Mouse (Mus musculus) liver, embryonic 14.5 days (tissue): ENCODE measurements around the gene Card14. TPM values are rescaled to one million over a fixed set of nuclear protein-coding genes. Genes with fewer than 3 reads are reported as not detected.

ENCODE experiments used
- ATAC-seq: fragments of 200-750 bp; cut with Nextera tagmentation; 2 replicates; pipeline ENCODE4 v1.8.0; 2017; ENCODE audit warnings: moderate number of reproducible peaks, mild to moderate bottlenecking, moderate library complexity; ENCODE audit not compliant: insufficient read depth
- DNase-seq, 3 experiments: peaks; one replicate each; pipeline ENCODE4 v3.0.0-alpha.2; 2012 to 2013; ENCODE audit warnings: low read depth in 3 of 3, low spot score in 3 of 3
- H3K27ac ChIP-seq: fragments of 300-500 bp; sonication (generic); 2 replicates; pipeline ENCODE4 v1.5.1; 2014; ENCODE audit warnings: moderate library complexity, mild to moderate bottlenecking, control low read depth, inconsistent platforms
- H3K27me3 ChIP-seq: fragments of 300-500 bp; sonication (generic); 2 replicates; pipeline ENCODE4 v1.6.1; 2014; ENCODE audit warnings: mild to moderate bottlenecking, low read length, moderate library complexity; ENCODE audit not compliant: control insufficient read depth, insufficient read depth
- H3K36me3 ChIP-seq: fragments of 300-500 bp; sonication (generic); replicated peaks from 2 replicates; pipeline ENCODE4 v1.6.1; 2014; ENCODE audit warnings: low read depth; ENCODE audit not compliant: control insufficient read depth, insufficient read depth
- H3K4me1 ChIP-seq, 2 experiments: fragments of 200-500 bp in 1 of 2; fragments of 300-500 bp in 1 of 2; sonication (generic) in 1 of 2; replicated peaks; 2 replicates each; pipeline ENCODE4 v1.6.1; 2012 to 2014; ENCODE audit warnings: antibody characterized with exemption in 1 of 2, inconsistent platforms in 1 of 2, low read length in 1 of 2; ENCODE audit not compliant: control insufficient read depth in 2 of 2, insufficient read depth in 2 of 2
- H3K4me2 ChIP-seq: fragments of 300-500 bp; sonication (generic); 2 replicates; pipeline ENCODE4 v1.6.1; 2014; ENCODE audit warnings: low read depth, mild to moderate bottlenecking, control low read depth, moderate library complexity
- H3K4me3 ChIP-seq, 2 experiments: fragments of 200-500 bp in 1 of 2; fragments of 300-500 bp in 1 of 2; sonication (generic) in 1 of 2; 2 replicates each; pipeline ENCODE4 v1.5.1; 2012 to 2014; ENCODE audit warnings: low read depth in 2 of 2, low read length in 2 of 2, mild to moderate bottlenecking in 2 of 2, control low read depth in 1 of 2, inconsistent platforms in 1 of 2, moderate library complexity in 1 of 2; ENCODE audit not compliant: insufficient read depth in 1 of 2
- H3K9ac ChIP-seq: fragments of 300-500 bp; sonication (generic); replicated peaks from 2 replicates; pipeline ENCODE4 v1.6.1; 2014; ENCODE audit warnings: mild to moderate bottlenecking, control low read depth, moderate library complexity
- H3K9me3 ChIP-seq: fragments of 300-500 bp; sonication (generic); 2 replicates; pipeline ENCODE4 v1.6.1; 2016; ENCODE audit warnings: low read length, mixed read lengths; ENCODE audit not compliant: control insufficient read depth
- CTCF ChIP-seq: IDR thresholded peaks from 2 replicates; pipeline ENCODE4 v1.5.1; 2016; ENCODE audit warnings: antibody characterized with exemption, low read depth, control low read depth
- EP300 ChIP-seq: IDR thresholded peaks from 2 replicates; pipeline ENCODE4 v1.6.1; 2016; ENCODE audit warnings: antibody characterized with exemption, low read depth
- WGBS: fragments of 180-500 bp; shearing (Covaris S2); extraction: QIAGEN DNeasy Blood & Tissue Kit; methylation state at CpG from one replicate; pipeline ENCODE4 v1.1.7; 2014; ENCODE audit not compliant: insufficient replicate concordance; 5-methylcytosine and 5-hydroxymethylcytosine counted together
- polyA plus RNA-seq, 2 experiments: library from polyadenylated mRNA; depleted of rRNA in 1 of 2; stranded (reverse) in 1 of 2; unstranded in 1 of 2; fragments of >200 nt; fragmentation: Nextera tagmentation in 1 of 2; extraction: Ambion mirVana in 1 of 2; gene quantifications; 2 replicates each; pipeline versions ENCODE4 v1.2.1 to v1.2.3; 2012 to 2014

The Card14 gene
- polyA plus RNA-seq, 2 experiments = 0.17 to 0.18 TPM

GRCm38 (mm10) chr11:119310621-119311020, 3.1 kb downstream of the Card14 start:
- H3K27me3 ChIP-seq = no peaks in the 10 kb centered on the region
- ATAC-seq = no peak
- 13% methylated on average over 10 of the region's 10 CpGs for WGBS

GRCm38 (mm10) chr11:119314252-119314936, 6.8 kb downstream of the Card14 start:
- Histone ChIP-seq H3K9me3 (no peaks in the 10 kb centered on the region), H3K4me1 (no peaks in the 10 kb centered on the region), H3K27me3 (no peaks in the 10 kb centered on the region), H3K36me3 (no peaks in the 10 kb centered on the region), H3K9ac (no peak overlapping the region), H3K4me2 (no peak overlapping the region), H3K4me3 (no peak overlapping the region), H3K27ac (no peak overlapping the region)
- WGBS = 53% methylated on average over 17 of the region's 17 CpGs
- no peak for TF ChIP-seq CTCF
- TF ChIP-seq EP300 = no peak
- DNase-seq = no peak
- ATAC-seq = no peak

More at GRCm38 (mm10) chr11:119310621-119311020, 3.1 kb downstream of the Card14 start:
- H3K4me1 ChIP-seq = no peaks in the 10 kb centered on the region
- no peaks in the 10 kb centered on the region for H3K36me3 ChIP-seq
- H3K27ac ChIP-seq = no peak overlapping the region
- no peak for DNase-seq
- no peak for TF ChIP-seq EP300
- TF ChIP-seq CTCF = no peak
- H3K4me3 ChIP-seq = no peak overlapping the region
- H3K4me2 ChIP-seq = no peak overlapping the region
- no peak overlapping the region for H3K9ac ChIP-seq
- H3K9me3 ChIP-seq = no peaks in the 10 kb centered on the region

- no peaks in the 10 kb centered on the region for H3K4me1 ChIP-seq
- 79% methylated on average over 4 of the region's 4 CpGs for WGBS
- H3K9me3 ChIP-seq = no peaks in the 10 kb centered on the region
- no peak for DNase-seq
- H3K27me3 ChIP-seq = no peaks in the 10 kb centered on the region
- H3K36me3 ChIP-seq = no peaks in the 10 kb centered on the region
- no peak for ATAC-seq
- H3K4me3 ChIP-seq = no peak overlapping the region
- no peak overlapping the region for H3K4me2 ChIP-seq
- TF ChIP-seq EP300 (no peak), CTCF (no peak)
- no peak overlapping the region for H3K27ac ChIP-seq
- H3K9ac ChIP-seq = no peak overlapping the region
These were observed 9.2 kb downstream of the Card14 start for GRCm38 (mm10) chr11:119316720-119317119.

GRCm38 (mm10) chr11:119322521-119322920, 15.0 kb downstream of the Card14 start:
- no peak overlapping the region for H3K4me3 ChIP-seq
- WGBS = 64% methylated on average over 13 of the region's 13 CpGs
- DNase-seq (no peak), ATAC-seq (no peak)
- H3K27ac ChIP-seq = no peak overlapping the region
- no peaks in the 10 kb centered on the region; the same call in 1 of the 2 replicates for H3K9me3 ChIP-seq
- no peaks in the 10 kb centered on the region for H3K27me3 ChIP-seq
- TF ChIP-seq EP300 (no peak), CTCF (no peak)
- H3K9ac ChIP-seq = no peak overlapping the region
- no peaks in the 10 kb centered on the region for H3K36me3 ChIP-seq
- H3K4me2 ChIP-seq = no peak overlapping the region
- no peaks in the 10 kb centered on the region for H3K4me1 ChIP-seq

- no peak for DNase-seq
- no peak overlapping the region for H3K27ac ChIP-seq
- ATAC-seq = no peak
- no peak overlapping the region for H3K4me3 ChIP-seq
- H3K9ac ChIP-seq = no peak overlapping the region
- TF ChIP-seq EP300 (no peak), CTCF (peak; percentile 69)
- WGBS = 67% methylated on average over 1 of the region's 1 CpGs
- no peak overlapping the region for H3K4me2 ChIP-seq
- no peaks in the 10 kb centered on the region; the same call in 1 of the 2 replicates for H3K9me3 ChIP-seq
- H3K36me3 ChIP-seq = no peaks in the 10 kb centered on the region
- no peaks in the 10 kb centered on the region for H3K27me3 ChIP-seq
- no peaks in the 10 kb centered on the region for H3K4me1 ChIP-seq
These were observed 17.5 kb downstream of the Card14 start for GRCm38 (mm10) chr11:119325068-119325467.
